Mouse (Mus musculus): ENCODE results near the gene Ccdc63. TPM values are rescaled to one million over a fixed set of nuclear protein-coding genes. Genes with fewer than 3 reads are reported as not detected.

Ccdc63 gene
- polyA plus RNA-seq, 1 experiment from 2014 or later: not detected

DNA sequence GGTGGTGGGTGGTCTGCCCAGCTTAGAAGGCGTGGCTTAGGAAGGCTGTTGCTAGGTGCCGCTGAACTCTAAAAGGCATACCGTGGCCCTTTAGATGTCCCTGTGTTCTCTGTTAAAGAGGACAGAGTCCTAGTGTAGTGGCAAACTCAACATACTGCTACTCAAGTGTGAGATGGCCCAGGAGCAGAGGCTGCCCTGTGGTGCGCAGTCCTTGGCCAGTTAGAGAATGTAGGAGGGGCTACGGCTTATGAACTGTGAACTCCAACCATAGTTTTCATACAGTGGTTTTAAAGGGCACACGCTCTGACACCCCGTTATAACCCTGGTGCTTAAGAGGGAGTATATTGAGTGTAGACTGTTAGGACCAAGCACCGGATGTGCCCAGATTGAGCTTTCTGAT lies 30.4 kb upstream of the Ccdc63 start:
- H3K36me3 ChIP-seq (replicated peaks; ENCODE audit: control insufficient read depth, insufficient read depth, low read depth, low read length): peaks cover 21% of the 10 kb centered on the region
- no peak overlapping the region for H3K4me2 ChIP-seq (ENCODE audit: low read depth, low read length)
- H3K4me3 ChIP-seq (ENCODE audit: low read depth, low read length): no peak overlapping the region
- H3K27me3 ChIP-seq (ENCODE audit: control insufficient read depth, insufficient read depth, low read length): no peaks in the 10 kb centered on the region
- WGBS: 93% methylated on average over 8 of the region's 8 CpGs
- H3K4me1 ChIP-seq (ENCODE audit: control insufficient read depth, insufficient read depth, low read length): no peaks in the 10 kb centered on the region
- H3K9ac ChIP-seq (replicated peaks; ENCODE audit: low read length): no peak overlapping the region
- no peak for ATAC-seq (replicated peaks; ENCODE audit: insufficient number of reproducible peaks, low FRiP score, low TSS enrichment, low read depth)
- no peak overlapping the region for H3K27ac ChIP-seq (replicated peaks; ENCODE audit: low read depth, low read length)
- DNase-seq (ENCODE audit: low spot score): no peak
- H3K9me3 ChIP-seq (replicated peaks; ENCODE audit: control insufficient read depth, low read length): no peaks in the 10 kb centered on the region

DNA sequence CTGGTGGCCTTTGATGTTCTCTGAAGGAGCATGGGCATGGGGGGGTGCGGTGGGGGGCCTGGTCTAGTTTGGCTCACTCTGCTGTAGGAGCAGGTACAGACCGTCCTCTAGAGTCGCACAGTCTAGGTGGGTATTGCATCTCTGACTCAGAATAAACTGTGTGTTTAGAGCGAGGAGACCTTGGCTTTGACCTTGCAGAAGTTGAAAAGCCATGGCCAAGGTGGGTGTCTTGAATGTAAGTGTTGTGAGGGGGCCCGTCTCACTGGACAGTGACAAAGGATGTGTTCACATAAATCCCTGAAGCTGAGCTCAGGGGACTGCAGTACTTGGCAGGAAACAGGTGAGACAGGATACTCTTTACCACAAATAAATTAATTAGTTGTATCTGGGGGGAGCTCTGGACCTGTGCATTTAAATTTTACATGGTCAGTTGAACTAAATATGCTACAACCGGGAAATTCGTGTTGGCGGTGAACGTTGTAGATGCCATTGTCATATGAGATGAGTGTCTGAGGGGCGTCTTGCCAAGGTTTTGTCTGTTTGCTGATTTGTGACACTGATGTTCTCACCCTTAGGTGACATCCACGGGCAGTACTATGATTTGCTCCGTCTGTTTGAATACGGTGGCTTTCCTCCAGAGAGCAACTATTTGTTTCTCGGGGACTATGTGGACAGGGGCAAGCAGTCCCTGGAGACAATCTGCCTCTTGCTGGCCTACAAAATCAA lies 27.9 kb upstream of the Ccdc63 start:
- Histone ChIP-seq H3K27me3 (ENCODE audit: control insufficient read depth, insufficient read depth, low read length) (no peaks in the 10 kb centered on the region), H3K9me3 (replicated peaks; ENCODE audit: control insufficient read depth, low read length) (no peaks in the 10 kb centered on the region), H3K4me3 (ENCODE audit: low read depth, low read length) (no peak overlapping the region), H3K27ac (replicated peaks; ENCODE audit: low read depth, low read length) (no peak overlapping the region), H3K4me2 (ENCODE audit: low read depth, low read length) (no peak overlapping the region), H3K9ac (replicated peaks; ENCODE audit: low read length) (no peak overlapping the region), H3K36me3 (replicated peaks; ENCODE audit: control insufficient read depth, insufficient read depth, low read depth, low read length) (peaks cover 24% of the 10 kb centered on the region), H3K4me1 (ENCODE audit: control insufficient read depth, insufficient read depth, low read length) (peaks cover 4% of the 10 kb centered on the region)
- ATAC-seq (replicated peaks; ENCODE audit: insufficient number of reproducible peaks, low FRiP score, low TSS enrichment, low read depth): no peak
- DNase-seq (ENCODE audit: low spot score): no peak
- WGBS: 92% methylated on average over 14 of the region's 14 CpGs

DNA sequence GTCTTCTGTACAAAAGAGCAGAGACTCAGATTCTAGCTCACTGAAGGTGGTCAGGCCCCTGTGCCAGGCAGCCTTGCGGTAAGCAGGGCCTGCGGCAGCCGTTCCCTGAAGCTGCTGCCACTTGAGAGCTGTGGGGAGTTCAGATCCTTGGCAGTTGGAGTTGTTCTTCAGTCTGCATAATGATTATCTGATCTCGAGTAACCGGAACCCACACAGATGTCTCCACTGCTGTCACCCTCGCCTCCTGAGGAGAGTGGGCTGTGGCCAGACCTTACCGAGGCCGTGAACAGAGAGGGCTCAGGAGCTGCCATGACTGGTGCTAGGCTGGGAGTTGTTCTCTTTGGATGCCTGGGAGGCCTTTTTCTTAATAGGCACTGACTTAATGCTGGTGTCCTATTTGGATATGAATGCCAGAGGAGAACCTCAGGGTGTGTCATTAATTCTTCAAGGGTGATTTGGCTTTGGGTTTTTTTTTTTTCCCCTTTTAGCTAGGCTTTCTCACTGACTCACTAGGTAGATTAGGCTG lies 26.1 kb upstream of the Ccdc63 start:
- Histone ChIP-seq H3K27ac (replicated peaks; ENCODE audit: low read depth, low read length) (no peak overlapping the region), H3K4me3 (ENCODE audit: low read depth, low read length) (no peak overlapping the region), H3K9ac (replicated peaks; ENCODE audit: low read length) (no peak overlapping the region), H3K27me3 (ENCODE audit: control insufficient read depth, insufficient read depth, low read length) (no peaks in the 10 kb centered on the region), H3K4me2 (ENCODE audit: low read depth, low read length) (no peak overlapping the region), H3K4me1 (ENCODE audit: control insufficient read depth, insufficient read depth, low read length) (peaks cover 4% of the 10 kb centered on the region), H3K9me3 (replicated peaks; ENCODE audit: control insufficient read depth, low read length) (no peaks in the 10 kb centered on the region), H3K36me3 (replicated peaks; ENCODE audit: control insufficient read depth, insufficient read depth, low read depth, low read length) (peaks cover 22% of the 10 kb centered on the region)
- DNase-seq (ENCODE audit: low spot score) (no peak), ATAC-seq (replicated peaks; ENCODE audit: insufficient number of reproducible peaks, low FRiP score, low TSS enrichment, low read depth) (no peak)
- 82% methylated on average over 8 of the region's 8 CpGs for WGBS

DNA sequence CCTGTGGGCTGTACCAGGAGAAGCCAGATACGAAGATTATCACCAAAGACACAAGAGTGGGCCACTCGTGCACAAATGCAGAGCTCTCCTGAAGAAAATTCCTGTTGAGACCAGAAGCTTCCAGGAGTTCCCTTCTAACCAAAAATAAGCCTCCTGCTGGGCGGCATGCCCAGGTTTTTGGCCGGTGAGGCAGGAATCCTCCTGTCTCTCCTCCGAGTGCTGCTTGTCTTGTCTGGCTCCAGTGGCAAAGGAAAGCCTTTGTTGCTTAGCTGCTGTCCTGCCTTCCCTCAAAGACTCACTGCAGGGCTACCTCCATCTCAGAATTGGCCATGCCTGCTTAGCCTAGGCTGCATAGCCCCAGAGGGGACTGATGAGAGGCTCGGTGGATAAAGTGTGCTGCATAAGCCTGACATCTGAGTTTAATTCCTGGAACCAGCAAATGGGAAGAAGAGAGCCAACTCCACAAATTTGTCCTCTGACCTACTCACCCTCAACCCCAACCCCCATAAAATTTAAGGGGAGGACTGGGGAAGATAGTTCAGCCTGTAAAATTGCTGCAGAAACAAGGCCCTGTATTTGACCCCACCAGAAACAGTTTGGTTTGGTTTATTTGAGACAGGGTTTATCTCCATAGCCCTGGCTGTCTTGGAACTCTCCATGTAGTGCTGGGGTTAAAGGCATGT lies 24.8 kb upstream of the Ccdc63 start:
- Histone ChIP-seq H3K27ac (replicated peaks; ENCODE audit: low read depth, low read length) (no peak overlapping the region), H3K4me2 (ENCODE audit: low read depth, low read length) (no peak overlapping the region), H3K4me3 (ENCODE audit: low read depth, low read length) (no peak overlapping the region), H3K4me1 (ENCODE audit: control insufficient read depth, insufficient read depth, low read length) (peaks cover 7% of the 10 kb centered on the region), H3K9me3 (replicated peaks; ENCODE audit: control insufficient read depth, low read length) (no peaks in the 10 kb centered on the region), H3K9ac (replicated peaks; ENCODE audit: low read length) (no peak overlapping the region), H3K27me3 (ENCODE audit: control insufficient read depth, insufficient read depth, low read length) (no peaks in the 10 kb centered on the region), H3K36me3 (replicated peaks; ENCODE audit: control insufficient read depth, insufficient read depth, low read depth, low read length) (peaks cover 10% of the 10 kb centered on the region)
- ATAC-seq (replicated peaks; ENCODE audit: insufficient number of reproducible peaks, low FRiP score, low TSS enrichment, low read depth) (no peak), DNase-seq (ENCODE audit: low spot score) (no peak)
- WGBS: 68% methylated on average over 6 of the region's 6 CpGs

DNA sequence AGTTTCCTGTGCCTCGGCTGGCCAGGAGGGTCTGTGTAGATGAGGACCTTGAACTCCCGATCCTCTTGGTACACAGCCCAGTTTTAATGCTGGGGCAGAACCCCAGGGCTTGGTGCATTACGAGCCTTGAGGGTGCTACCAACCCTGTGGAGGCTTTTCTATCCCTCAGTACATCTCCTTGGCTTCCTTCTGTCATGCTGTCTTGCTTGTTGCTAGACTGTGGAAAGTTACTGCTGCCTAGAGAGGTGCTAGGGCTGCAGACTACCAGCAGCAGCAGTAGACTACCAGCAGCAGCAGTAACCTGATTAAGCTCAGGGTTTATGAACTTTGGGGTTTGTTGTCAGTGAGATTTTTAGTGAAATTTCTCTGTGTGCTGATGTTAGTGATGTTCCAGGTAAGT lies 23.4 kb upstream of the Ccdc63 start:
- ATAC-seq (replicated peaks; ENCODE audit: insufficient number of reproducible peaks, low FRiP score, low TSS enrichment, low read depth) (no peak), DNase-seq (ENCODE audit: low spot score) (no peak)
- WGBS: 86% methylated on average over 3 of the region's 3 CpGs
- Histone ChIP-seq H3K4me2 (ENCODE audit: low read depth, low read length) (no peak overlapping the region), H3K9me3 (replicated peaks; ENCODE audit: control insufficient read depth, low read length) (no peaks in the 10 kb centered on the region), H3K27me3 (ENCODE audit: control insufficient read depth, insufficient read depth, low read length) (no peaks in the 10 kb centered on the region), H3K4me1 (ENCODE audit: control insufficient read depth, insufficient read depth, low read length) (peaks cover 7% of the 10 kb centered on the region), H3K4me3 (ENCODE audit: low read depth, low read length) (no peak overlapping the region), H3K27ac (replicated peaks; ENCODE audit: low read depth, low read length) (no peak overlapping the region), H3K9ac (replicated peaks; ENCODE audit: low read length) (no peak overlapping the region), H3K36me3 (replicated peaks; ENCODE audit: control insufficient read depth, insufficient read depth, low read depth, low read length) (peaks cover 5% of the 10 kb centered on the region)

DNA sequence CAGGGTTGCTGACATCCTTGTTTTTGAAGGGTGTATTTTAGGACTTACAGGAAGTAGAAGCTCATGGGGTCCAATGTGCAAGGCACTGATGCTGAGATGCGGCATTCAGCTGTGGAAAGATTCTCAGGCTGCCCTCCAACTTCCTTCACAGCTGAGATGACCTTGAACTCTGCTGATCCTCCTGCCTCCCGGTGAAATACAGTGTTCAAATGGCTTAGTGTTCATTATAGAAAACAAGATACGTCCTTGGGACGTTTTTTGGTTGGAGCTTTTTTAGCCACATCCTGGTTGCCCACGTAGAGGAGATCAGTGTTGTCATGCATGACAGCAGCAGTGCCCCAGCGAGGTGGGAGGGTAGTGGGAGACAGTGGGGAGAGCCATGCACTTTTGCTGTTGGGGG lies 22.6 kb upstream of the Ccdc63 start:
- ATAC-seq (replicated peaks; ENCODE audit: insufficient number of reproducible peaks, low FRiP score, low TSS enrichment, low read depth) (no peak), DNase-seq (ENCODE audit: low spot score) (no peak)
- Histone ChIP-seq H3K9ac (replicated peaks; ENCODE audit: low read length) (no peak overlapping the region), H3K27me3 (ENCODE audit: control insufficient read depth, insufficient read depth, low read length) (no peaks in the 10 kb centered on the region), H3K36me3 (replicated peaks; ENCODE audit: control insufficient read depth, insufficient read depth, low read depth, low read length) (peaks cover 4% of the 10 kb centered on the region), H3K9me3 (replicated peaks; ENCODE audit: control insufficient read depth, low read length) (no peaks in the 10 kb centered on the region), H3K4me2 (ENCODE audit: low read depth, low read length) (no peak overlapping the region), H3K27ac (replicated peaks; ENCODE audit: low read depth, low read length) (no peak overlapping the region), H3K4me3 (ENCODE audit: low read depth, low read length) (no peak overlapping the region), H3K4me1 (ENCODE audit: control insufficient read depth, insufficient read depth, low read length) (peaks cover 7% of the 10 kb centered on the region)
- WGBS: 65% methylated on average over 6 of the region's 6 CpGs

DNA sequence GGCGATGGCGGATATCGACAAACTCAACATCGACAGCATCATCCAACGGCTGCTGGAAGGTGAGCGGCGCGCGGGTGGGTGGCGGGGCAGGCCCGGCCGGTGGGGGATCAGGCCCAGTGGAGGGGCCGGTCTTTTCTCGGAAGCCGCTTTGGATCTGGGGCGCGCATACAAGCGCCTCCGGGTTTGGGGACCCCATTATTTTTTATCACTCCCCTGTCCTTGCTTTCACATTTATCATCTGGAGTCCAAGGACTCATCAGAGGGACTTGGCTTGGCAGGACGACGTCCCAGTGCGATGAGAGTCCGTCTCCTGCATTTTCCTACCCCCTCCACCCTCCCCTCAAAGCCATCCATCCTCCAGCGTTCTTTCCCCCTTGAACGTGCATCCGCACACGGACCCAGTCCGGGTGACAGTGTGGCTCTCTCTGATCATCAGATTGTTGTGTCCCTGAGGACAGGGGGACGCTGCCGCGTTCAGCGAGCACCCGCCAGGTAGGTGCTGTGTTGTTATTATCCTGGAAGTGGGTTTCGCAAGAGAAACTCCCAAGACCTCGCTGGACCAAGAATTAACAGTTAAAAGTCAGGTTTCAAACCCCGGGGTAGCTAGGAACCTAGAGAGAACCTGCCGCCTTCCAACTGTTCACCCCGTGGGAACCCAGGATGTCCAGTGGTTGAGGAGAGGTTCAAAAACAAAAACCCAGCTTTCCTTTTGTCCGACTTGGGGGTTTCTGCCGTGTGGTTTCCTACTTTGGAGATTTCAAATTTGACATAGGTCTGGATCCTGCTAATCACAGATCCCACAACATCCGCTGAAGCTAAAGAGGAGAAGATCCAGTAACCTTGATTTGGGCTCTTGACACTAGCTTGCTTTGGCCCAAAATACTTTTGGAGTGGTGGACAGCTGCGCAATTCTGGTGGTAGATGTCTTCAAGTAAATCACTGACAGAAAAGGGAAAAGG lies 18.2 kb upstream of the Ccdc63 start:
- Histone ChIP-seq H3K4me1 (ENCODE audit: control insufficient read depth, insufficient read depth, low read length) (peaks cover 3% of the 10 kb centered on the region; the same call in 1 of the 2 replicates), H3K27me3 (ENCODE audit: control insufficient read depth, insufficient read depth, low read length) (no peaks in the 10 kb centered on the region), H3K9ac (replicated peaks; ENCODE audit: low read length) (peak overlapping the region; percentile 96), H3K36me3 (replicated peaks; ENCODE audit: control insufficient read depth, insufficient read depth, low read depth, low read length) (no peaks in the 10 kb centered on the region; the same call in 1 of the 2 replicates), H3K27ac (replicated peaks; ENCODE audit: low read depth, low read length) (peak overlapping the region; percentile 64), H3K4me2 (ENCODE audit: low read depth, low read length) (peak overlapping the region; percentile 42), H3K4me3 (ENCODE audit: low read depth, low read length) (peak overlapping the region; percentile 96), H3K9me3 (replicated peaks; ENCODE audit: control insufficient read depth, low read length) (no peaks in the 10 kb centered on the region)
- WGBS: 3% methylated on average over 39 of the region's 42 CpGs
- peak; percentile 6; the same call in 1 of the 2 replicates for ATAC-seq (replicated peaks; ENCODE audit: insufficient number of reproducible peaks, low FRiP score, low TSS enrichment, low read depth)
- no peak for DNase-seq (ENCODE audit: low spot score)
